Mouse (Mus musculus): ENCODE results near the gene Cdh23.
A peak's percentile ranks its signal among the peaks of the same experiment; 100 is the strongest.
"Not testable (repeated sequence)": the region's sequence is repeated elsewhere in the genome, so short reads cannot be mapped to it uniquely, and the experiment has no call there.

The Cdh23 gene

DNA sequence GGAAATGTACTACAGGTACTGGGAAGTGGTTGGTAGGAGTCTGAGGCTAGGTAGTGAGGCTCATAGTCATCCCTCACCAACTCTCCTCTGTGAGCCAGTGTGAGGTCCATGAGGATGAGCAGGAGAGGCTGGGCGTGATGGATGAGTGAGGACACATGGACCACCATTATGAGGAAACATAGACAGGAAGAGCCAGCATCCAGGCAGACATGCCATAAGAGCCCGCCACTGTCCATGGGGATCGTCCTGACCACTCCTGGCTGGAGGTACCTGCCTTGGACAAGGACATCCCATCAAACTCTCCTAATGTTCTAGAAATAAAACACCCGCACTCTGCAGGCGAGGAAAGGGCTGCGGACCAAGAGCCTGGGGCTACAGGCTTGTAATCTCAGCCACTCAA, at the start of gene Cdh23:
Gene Cdh23, minus strand, starts transcription at position 101 of the 400 bp plus-strand sequence.
- no peak for DNase-seq

DNA sequence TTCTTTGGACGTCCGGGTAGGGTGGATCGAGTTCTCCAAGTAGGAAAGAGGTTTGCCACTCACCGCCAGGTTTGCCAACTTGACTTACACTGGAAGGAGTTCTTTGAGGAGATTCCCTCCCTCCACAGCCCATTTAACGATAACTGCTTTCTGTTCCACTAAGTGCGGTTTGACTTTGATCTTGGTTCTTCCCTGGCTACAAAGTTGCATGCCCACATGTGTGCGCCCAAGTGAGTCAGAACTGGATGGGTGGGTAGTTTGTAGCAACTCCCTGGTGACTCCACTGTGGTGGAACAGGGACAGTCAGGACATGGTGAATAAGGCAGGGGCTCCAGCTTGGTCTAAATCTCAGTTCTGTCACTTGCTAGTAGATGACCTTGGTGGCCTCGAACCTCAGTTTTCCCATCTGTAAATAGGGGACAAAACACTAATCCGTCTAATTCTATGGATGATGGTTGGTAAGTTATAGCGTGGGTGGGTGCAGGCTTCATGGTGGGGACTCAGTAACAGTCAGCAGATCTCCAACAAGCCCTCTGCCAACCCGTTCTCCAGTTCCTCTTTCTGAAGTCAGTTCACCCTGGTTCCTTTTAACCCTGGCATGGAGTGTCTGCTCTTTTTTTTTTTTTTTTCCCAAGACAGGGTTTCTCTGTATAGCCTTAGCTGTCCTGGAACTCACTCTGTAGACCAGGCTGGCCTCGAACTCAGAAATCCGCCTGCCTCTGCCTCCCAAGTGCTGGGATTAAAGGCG, 48.4 kb upstream of the Cdh23 start:
- DNase-seq = no peak

DNA sequence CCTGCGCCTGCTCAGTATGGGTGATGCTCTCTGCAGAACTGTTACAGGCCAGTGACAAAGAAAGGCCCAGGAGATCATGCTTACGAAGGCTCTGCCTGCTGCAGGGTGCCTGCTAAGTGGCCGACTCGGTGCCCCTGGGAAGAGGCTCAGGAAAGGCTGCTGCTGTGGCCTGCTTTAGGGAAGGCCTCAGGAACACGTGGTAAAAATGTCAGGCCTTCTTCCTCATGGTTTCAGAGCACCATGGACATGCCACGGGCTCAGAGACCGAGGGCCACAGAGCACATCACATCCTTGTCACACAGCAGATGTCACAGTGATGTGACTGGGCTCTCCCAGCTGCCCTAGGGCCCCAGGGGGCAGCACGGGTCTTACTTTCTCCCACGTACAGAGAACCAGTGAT, 47.4 kb upstream of the Cdh23 start:
- no peak for DNase-seq

DNA sequence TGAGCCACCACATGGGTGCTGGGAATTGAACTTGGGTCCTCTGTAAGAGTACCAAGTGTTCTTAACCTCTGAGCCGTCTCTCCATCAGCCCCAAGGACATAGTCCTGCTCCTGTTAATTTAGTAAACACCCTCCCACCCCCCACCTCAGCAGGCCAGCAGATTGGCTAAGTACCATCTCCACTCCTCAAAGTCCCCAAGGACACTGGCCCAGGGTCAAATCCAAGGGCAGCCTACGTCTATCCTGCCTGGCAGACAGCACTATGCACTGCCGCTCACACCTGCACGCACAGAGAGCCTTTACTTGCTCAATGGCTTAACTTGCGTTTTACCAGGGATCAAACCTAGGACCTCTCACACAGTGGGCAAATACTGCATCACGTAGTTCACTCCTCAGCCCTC, 46.7 kb upstream of the Cdh23 start:
- DNase-seq = no peak

DNA sequence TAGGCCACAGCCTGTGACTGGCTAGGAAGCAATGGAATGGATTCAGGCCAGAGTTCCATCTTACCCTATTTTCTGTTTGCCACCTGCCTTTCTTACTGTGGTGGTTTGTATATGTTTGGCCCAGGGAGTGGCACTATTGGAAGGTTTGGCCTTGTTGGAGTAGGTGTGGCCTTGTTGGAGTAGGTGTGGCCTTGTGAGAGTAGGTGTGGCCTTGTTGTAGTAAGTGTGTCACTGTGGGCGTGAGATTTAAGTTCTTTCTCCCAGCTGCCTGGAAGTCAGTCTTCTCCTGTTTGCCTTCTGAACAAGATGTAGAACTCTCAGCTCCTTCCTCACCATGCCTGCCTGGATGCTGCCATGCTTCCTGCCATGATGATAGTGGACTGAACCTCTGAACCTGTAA, 46.0 kb upstream of the Cdh23 start:
- not testable (repeated sequence) for DNase-seq

DNA sequence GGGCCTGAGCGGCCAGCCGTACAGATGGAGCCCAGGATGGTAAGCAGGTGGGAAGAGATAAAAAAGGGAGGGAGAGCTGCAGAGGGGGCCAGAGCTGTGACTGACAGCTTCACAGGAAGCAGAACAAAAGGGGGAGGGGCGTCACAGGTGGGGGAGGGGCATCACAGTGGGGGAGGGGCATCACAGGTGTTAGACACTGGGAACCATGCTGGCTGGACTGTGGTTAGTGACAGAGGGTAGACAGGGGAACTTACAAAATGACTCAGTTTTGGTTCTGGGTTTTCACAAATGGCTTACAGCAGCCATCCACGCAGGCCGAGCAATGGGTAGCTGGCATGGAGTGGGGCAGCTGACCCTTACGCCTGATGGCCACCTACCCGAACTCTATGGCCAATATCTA, 45.1 kb upstream of the Cdh23 start:
- DNase-seq = no peak

DNA sequence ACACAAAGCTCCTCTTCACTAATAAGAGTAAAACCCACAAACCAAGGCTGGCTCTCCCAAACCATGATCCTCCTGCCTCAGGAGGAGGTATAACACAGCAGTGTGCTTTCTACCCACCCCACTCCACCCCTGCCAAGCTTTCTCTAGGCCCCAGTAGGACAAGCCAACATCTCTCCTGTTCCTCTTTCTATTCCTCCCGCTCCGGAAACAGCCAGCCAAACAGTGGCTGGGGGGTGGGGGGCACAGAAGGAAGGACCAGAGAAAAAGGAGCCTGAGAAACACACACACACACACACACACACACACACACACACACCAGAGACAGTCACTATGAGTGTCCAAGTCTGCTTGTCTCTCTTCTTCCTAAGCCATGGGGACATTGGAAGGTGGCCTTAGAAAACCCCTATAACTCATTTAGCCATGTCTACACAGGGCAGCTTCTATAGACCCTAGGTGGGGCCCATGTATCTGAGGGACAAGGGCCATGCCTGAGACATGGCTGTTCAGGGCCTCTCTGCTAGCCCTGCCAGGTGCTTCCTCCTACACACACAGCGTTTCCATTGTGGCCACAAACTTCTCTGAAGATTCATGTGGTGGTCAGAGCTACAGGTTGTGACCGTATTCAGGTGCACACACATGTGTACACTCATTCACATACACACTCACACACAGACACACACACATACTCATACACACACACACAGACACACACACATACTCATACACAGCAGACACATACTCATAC, 43.5 kb upstream of the Cdh23 start:
- DNase-seq = no peak

DNA sequence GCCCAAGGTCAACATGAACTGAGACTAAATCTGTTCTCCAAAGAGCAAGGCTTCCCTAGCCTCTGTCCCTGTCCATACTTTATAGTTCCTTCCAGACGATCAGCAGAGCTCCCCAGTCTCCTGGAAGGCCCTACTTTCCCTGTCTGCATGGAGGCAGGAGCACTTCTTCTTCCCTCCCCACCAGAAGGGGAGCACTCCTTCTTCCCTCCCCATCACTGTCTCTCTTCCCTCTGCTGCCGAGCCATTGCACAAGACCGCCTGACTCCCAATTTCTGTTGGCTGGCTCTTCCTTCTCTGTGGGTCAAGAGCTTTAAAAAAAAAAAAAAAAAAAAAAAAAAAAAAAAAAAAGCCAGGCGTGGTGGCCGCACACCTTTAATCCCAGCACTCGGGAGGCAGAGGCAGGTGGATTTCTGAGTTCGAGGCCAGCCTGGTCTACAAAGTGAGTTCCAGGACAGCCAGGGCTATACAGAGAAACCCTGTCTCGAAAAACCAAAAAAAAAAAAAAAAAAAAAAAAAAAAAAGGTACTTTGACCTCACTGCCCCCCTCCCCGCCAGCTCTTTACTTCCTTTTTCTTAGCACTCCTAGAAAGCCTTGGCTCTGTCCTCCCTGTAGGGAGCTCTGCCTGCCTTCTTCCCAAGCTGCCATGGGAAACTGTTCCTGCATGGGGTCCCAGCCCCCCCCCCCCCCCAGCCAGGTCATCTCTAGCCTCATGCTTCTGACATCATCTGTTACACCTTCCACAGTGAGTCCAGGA, 41.8 kb upstream of the Cdh23 start:
- DNase-seq = no peak

DNA sequence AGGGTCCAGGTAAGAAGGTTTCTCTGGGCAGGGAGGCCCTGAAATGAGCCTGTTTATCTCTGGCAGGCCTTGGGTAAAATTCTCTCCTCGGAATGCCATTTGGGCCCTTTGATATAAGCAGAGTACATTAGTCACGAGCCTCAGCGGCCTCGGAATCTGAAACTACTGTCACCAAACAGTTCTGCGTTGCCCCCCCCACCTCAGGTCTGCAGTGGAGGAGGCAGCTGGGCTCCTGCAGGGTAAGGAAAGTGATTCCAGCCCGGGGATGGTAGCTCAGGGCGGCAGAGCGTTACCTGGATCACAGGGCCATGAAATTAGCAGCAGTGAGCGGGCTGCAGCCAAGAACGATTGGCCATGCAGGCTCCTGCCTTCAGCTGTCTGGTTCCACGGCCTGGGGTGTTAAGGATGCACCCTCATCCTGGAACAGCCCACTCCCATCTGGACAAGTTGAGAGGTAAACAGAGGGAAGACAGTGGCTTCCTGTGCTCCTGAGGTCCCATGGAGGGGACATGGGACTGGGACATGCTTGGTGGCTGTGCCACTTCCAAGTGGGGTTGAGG, 41.0 kb upstream of the Cdh23 start:
- peak; percentile 62 to 75 for DNase-seq

DNA sequence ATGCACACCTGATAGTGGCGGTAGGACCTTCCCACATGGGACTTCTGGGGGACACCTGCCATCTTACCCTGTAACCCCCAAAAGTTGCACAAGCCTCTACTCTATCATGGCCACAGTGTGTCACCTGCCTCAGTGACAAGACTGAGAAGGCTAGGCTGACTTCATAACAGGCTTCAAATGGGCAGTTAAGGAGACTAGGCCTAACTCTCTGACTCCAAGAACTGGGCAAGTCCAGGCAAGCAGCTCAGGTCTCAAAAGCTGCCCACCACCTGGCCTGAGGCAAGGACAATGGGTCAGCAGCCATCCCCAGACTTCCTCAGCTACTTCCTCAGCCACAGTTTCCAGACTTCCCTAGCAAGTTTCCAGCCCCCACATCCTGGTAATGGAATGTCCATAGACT, 39.4 kb upstream of the Cdh23 start:
- no peak for DNase-seq

DNA sequence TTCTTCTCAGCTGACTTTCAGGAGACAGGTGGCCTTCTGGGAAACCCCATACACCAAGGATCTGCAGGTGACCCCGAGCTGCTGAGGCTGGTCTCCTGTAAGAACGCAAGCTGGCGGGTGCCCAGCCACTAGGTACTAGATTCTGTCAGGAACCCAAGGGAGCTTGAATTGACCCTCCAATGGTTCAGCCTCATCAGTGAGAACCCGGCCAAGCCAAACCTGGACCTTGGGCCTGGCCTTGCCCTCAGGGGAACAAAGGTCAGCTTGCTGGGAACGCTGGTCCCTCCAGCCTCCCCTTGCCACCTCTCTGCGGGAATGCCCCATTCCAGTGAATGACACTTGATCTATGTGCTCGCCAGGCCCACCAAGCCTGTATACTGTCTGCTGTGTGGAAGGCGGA, 37.2 kb upstream of the Cdh23 start:
- no peak for DNase-seq

DNA sequence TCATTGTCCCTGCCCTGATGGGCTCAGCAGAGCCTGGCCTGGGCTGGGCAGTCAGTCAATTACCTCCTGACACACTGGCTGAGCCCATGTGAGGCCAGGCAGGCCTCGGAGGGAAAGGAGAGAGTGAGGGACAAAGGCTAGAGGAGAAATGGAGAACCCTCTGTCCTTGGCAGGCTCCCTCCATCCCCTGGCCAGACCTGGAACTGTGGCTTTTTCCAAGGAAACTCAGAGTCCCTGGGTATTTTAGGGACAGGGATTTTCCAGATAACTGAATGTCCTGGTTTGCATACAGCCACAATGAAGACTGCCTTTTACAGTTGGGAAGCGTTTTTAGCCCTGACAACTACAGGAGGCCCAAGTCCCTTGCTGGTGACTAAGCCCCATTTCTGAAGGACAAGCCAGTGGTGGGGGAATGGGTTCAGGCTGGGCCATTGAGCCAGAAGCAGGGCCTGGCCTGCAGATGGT, 36.1 kb upstream of the Cdh23 start:
- no peak for DNase-seq

DNA sequence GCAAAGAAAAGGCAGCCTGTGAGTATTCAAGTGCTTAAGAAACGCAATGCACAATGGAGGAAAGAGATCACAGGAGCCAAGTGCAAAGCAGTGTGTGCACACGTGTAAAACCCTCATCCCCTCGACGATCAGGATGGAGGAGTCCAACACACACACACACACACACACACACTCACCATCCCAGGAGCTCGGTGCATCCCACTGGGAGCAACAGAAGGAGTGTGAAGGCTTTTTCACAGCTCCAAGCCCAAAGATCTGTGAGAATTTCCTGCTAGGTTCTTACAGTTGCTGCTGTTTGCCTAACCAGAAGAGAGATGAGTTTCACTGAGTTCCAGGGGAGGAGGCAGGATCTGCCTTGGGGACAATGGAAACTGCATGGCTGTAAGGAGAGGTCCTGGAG, 35.5 kb upstream of the Cdh23 start:
- DNase-seq = no peak

DNA sequence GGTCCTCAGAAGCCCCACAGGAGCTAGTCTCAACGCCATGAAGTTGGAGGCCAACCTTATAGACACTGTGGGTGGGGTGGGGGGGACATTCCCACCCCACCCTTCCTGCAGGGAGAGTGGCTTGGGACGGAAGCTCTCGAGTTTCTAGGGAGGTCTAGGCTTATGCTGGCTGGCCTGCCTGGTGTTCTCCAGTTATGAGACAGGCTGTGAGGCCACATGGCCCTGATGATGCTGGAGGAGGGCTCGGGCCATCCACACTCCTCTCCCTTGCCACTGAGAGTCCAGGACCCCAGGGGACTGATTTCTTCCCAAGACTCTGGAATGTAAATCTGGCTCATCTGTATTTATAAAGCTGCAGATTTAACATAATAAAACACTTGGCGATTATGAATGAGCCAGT, 31.0 kb upstream of the Cdh23 start:
- DNase-seq = no peak

DNA sequence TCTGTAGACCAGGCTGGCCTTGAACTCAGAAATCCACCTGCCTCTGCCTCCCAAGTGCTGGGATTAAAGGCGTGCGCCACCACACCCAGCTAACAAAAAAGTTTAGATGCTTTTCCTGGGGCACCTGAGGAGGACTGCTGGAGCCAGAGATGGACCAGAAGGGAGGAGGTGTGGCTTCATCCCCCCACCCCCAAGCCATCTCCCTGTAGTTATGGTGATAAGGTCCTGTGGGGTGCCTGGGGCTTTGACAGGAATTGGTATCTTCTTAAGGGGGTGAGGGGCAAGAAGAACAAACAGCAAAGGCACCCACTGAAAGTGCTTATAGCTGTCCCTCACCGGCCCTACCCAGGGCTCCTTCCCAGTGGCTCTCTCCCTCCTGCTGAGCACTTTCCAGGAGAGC, 30.6 kb upstream of the Cdh23 start:
- DNase-seq = no peak

DNA sequence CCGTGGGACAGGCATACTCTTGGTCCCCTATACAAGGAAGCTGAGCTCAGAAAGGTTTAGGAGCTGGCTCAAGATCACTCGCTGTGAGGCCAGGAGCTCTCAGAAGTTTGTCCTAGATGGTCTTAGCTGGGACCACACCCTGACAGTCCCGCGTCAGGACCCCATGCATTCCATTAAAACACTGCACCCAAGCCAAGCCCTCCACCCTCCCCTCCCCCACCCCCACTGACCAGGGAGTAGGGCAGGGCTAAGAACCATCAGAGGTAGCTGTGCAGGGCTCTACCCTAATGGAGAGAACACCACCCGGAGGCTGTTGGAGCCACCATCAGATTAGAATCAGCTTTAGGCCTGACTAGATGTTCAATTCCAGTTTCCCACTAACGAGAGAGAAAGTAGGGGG, 28.2 kb upstream of the Cdh23 start:
- DNase-seq = no peak

DNA sequence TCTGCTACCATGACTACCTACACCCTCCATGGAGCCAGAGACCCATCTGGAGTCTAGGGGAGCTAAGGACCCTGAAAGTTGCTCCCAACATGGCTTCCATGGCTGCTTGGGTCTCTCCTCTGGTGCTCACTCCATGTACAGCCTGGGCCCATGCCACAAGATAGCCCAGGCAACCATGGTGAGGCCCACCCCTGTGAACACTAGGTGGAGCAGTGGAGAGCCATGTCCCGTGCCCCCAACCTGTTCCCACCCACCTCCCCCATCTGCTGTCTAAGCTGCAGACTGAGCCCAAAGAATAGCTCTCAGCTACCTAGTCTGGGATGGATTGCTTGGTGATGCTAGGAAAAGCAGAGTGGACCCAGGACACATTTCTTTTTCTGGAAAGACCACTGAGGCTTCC, 27.1 kb upstream of the Cdh23 start:
- no peak for DNase-seq

DNA sequence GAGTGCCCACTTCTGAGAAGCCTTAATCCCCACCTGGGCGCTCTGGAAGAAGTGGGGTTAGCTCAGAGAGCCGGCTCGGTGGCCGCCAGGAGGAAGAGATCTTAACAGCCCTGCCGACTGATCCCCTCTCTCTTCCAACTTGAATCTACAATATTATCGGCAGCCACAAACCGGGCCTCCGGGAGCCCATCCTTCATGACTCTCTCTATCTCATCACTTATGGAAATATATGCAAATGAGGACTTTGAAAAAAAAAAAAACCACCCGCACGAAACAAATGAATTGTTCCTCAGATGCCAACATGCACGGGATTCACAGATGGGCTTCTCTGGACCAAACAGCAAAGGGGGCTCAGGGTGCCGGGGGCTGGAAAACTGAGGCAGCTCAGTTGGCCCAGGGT, 25.4 kb upstream of the Cdh23 start:
- DNase-seq = no peak

DNA sequence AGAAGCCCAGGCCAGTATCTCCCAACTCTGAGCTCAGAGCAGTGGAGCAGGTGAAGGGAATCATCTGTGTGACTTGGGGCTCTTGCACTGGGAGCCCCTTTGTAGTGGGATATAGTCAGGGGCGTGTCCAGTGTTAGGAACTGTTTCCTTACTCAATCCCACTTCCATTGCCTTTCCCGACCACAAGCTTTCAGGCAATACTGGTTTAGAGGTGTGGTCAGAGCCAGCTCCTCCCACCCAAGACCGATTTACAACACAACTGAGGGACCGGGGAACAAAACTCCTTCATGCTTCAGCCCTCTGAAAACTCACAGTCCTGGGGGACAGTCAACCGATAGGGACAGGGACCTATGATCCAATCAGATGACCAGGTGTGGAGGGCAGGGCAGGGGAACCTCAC, 24.2 kb upstream of the Cdh23 start:
- DNase-seq = no peak

DNA sequence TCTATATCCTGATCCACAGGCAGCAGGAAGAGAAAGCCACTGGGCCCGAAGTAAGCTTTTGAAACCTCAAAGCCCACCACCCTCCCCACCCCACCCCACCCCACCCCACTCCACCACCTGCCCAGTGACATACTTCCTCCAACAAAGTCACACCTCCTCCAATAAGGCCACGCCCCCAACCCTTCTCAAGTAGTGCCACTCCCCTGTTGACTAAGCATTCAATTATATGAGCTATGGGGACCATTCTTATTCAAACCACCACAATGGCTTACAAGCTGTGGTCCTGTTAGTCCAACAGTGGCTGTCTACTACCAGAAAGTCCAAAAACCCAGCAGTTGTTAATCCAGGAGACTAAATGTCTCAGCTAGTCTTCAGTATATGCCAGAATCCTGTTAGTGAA, 22.2 kb upstream of the Cdh23 start:
- no peak for DNase-seq

DNA sequence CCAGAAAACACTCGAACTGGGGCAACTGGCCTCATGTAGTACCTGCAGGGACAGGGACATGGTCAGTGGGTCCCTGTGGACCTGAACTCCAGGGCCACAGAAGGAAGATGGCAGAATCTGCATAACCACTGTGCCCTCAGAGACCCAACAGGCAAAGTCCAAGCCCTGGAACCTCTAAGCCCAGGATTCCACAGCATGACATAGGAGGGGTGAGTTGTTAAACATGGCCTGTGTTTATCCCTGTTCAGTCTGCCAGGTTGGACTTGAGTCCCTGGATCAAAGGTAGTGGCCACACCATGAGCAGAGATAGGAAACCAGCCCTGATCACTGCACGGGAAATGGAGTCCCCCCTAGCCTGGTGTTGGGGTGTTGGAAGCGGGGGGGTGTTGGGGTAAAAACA, 20.2 kb upstream of the Cdh23 start:
- no peak for DNase-seq

DNA sequence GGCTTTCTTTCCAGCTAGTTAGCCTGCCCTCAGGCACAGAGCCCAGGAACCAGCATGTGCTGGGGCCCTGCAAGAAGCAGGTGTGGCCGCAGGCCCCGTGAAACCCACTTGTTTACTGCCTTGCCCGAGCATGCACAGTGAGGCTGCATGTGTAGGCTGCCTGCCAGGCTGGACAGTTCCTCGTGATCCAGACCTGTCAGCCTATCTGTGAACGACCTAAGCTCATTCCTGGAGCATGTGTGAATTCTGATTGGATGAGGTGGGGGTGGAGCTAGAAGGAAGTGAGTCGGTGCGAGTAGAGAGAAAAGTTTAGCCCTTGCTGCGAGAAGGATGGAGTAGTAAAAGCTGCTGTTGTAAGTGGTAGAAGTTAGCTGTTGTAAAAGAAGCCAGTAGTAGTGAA, 16.0 kb upstream of the Cdh23 start:
- DNase-seq = not testable (repeated sequence)

DNA sequence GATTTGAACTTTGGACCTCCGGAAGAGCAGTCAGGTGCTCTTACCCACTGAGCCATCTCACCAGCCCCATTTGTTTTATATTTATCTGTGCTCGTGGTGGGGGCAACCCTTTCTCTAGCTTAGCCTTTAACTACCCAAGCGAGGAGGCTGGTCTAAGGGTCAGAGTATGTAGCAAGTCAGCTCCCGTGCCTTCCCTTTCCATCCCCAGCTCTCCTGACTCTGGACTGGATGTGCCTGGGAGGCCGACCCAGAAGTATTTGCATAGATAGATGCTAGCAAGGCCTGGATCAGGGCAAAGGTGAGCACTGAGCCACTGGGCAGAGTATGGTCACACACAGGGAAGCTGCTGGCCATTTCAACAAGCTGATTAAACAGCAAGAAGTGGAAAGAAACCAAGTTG, 12.5 kb upstream of the Cdh23 start:
- peak; percentile 17 to 58 for DNase-seq

DNA sequence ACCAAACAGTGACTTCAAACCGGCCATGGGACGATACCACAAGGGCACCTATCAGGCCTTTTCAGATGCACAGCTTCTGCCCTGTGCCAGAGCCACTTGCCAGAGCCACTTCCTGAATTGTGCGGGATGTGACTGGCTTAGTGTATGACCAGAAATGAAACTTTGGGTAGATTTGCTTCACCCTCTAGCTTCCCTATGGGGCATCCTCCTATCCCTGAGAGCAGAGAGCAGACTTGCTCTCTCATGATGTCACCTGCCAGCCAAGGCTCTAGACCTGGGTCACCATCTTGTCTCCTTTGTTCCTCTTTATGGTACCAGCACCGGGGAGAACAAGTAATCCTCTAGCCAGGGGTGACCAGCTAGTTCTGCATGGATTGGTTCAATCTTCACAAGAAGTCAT, 10.0 kb upstream of the Cdh23 start:
- no peak for DNase-seq
